Mouse (Mus musculus): ENCODE data around the gene Herpud1. TPM values are rescaled to one million over a fixed set of nuclear protein-coding genes. Genes with fewer than 3 reads are reported as not detected.
A peak's percentile ranks its signal among the peaks of the same experiment; 100 is the strongest.

The Herpud1 gene
- polyA plus RNA-seq, 1 experiment: 218 TPM

DNA sequence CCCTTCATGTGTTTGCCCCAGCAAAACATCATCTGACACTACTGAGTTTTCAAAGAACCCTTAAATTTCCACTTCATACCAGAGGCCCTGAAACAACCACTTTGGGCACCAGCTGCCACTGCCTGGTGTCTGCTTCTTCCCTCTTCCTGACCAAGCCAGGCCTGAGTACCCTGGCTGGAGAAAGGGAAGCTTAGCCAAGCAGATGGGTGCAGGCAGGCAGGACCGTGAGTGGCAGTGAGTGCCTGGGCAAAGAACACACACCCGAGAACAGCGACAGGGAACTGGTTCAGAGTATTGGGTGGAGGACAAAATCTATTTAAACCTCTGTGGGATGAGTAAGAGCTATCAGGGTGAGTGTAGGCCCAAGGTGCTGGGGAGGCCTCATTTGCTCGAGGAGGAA lies 42.2 kb downstream of the Herpud1 start:
- Histone ChIP-seq H3K4me1 (replicated peaks; ENCODE audit: control insufficient read depth, insufficient read depth, low read length) (no peaks in the 10 kb centered on the region), H3K27ac (ENCODE audit: control insufficient read depth, insufficient read depth, low read length) (no peak overlapping the region), H3K27me3 (ENCODE audit: control insufficient read depth, insufficient read depth, low read length) (no peaks in the 10 kb centered on the region), H3K36me3 (ENCODE audit: control insufficient read depth, insufficient read depth, low read length) (no peaks in the 10 kb centered on the region), H3K4me3 (ENCODE audit: control insufficient read depth, insufficient read depth, low read length) (no peak overlapping the region)
- WGBS: 90% methylated on average over 4 of the region's 4 CpGs
- TF ChIP-seq CTCF (IDR thresholded peaks at IDR 0.05; ENCODE audit: borderline replicate concordance, control insufficient read depth, extremely low read depth, insufficient read depth, low read length, poor library complexity) (no peak), POLR2A (IDR thresholded peaks at IDR 0.05; ENCODE audit: control insufficient read depth, extremely low read depth, insufficient read depth, low read length, poor library complexity) (no peak)
- DNase-seq: no peak

DNA sequence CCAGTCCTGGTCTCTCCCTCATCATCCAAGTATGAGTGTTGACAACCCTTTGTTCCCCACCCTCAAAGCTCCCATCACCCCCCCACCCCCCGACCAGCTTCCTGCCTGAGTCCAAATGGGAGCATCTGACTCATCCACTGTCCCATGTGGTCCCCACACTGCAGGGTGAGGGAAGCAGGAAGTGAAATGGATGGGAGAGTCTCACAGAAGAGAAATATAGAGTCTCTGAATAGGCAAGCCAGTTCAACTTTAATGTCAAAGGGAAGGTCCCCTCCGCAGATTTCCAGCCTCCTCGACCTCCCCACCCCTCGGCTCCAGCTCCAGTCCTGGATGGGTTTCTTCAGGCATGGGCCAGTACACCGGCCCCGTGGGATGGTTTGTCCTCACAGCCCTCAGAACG lies 43.1 kb downstream of the Herpud1 start:
- Histone ChIP-seq H3K4me1 (replicated peaks; ENCODE audit: control insufficient read depth, insufficient read depth, low read length) (peaks cover 4% of the 10 kb centered on the region; the same call in 1 of the 2 replicates), H3K4me3 (ENCODE audit: control insufficient read depth, insufficient read depth, low read length) (no peak overlapping the region), H3K36me3 (ENCODE audit: control insufficient read depth, insufficient read depth, low read length) (no peaks in the 10 kb centered on the region), H3K27me3 (ENCODE audit: control insufficient read depth, insufficient read depth, low read length) (no peaks in the 10 kb centered on the region), H3K27ac (ENCODE audit: control insufficient read depth, insufficient read depth, low read length) (no peak overlapping the region)
- no peak for DNase-seq
- WGBS: 81% methylated on average over 7 of the region's 7 CpGs
- TF ChIP-seq CTCF (IDR thresholded peaks at IDR 0.05; ENCODE audit: borderline replicate concordance, control insufficient read depth, extremely low read depth, insufficient read depth, low read length, poor library complexity) (no peak), POLR2A (IDR thresholded peaks at IDR 0.05; ENCODE audit: control insufficient read depth, extremely low read depth, insufficient read depth, low read length, poor library complexity) (no peak)

DNA sequence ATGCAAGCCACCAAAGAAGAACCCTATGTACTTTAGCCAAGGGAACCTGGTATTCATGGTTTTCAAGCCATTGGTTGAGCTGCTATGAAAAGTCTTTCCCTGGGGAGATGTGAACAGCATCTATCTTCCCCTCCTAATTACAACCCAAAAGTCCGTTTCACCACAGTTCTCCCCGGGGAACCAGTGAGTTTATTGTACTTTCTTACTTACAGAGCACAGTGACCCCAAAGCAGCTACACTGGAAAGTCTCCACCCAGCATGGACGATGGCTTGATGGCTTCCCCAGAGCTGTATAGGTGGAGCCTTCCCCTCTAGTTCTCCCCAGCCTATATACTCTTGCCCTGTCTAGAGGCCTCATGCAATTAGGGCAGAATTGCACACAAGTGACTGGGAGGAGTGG lies 46.0 kb downstream of the Herpud1 start:
- Histone ChIP-seq H3K4me1 (replicated peaks; ENCODE audit: control insufficient read depth, insufficient read depth, low read length) (peaks cover 8% of the 10 kb centered on the region), H3K27ac (ENCODE audit: control insufficient read depth, insufficient read depth, low read length) (no peak overlapping the region), H3K36me3 (ENCODE audit: control insufficient read depth, insufficient read depth, low read length) (no peaks in the 10 kb centered on the region), H3K27me3 (ENCODE audit: control insufficient read depth, insufficient read depth, low read length) (no peaks in the 10 kb centered on the region), H3K4me3 (ENCODE audit: control insufficient read depth, insufficient read depth, low read length) (no peak overlapping the region)
- TF ChIP-seq POLR2A (IDR thresholded peaks at IDR 0.05; ENCODE audit: control insufficient read depth, extremely low read depth, insufficient read depth, low read length, poor library complexity) (no peak), CTCF (IDR thresholded peaks at IDR 0.05; ENCODE audit: borderline replicate concordance, control insufficient read depth, extremely low read depth, insufficient read depth, low read length, poor library complexity) (no peak)
- WGBS: 94% methylated on average over 3 of the region's 3 CpGs
- DNase-seq: no peak

DNA sequence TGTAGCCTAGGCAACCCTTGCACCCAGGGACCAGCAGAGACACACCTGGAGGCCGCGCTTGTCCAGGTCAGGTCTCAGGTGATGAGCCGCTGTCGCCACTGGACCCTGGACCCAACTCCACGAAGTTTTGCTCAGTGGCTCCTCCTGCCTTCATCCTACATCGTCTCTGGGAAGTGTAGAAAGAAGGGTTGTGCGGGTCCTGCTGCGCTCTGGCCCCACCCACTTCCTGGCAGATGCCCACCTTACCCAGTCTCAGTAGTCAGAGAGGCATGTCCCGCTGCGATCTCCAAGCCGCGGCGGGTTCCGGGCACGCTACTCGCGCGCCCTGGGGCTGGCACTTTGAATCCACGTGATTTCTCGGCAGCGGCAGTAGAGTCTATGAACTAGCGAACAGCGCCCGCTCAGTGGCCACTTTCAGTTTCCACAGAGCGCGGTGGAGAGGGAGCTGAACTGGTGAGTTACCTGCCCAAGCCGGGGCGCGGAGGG lies 47.8 kb downstream of the Herpud1 start, which contains the start of gene Nlrc5:
Gene Nlrc5 (plus strand): TSS at position 376 of the 486 bp plus-strand sequence.
- no peaks in the 10 kb centered on the region for H3K36me3 ChIP-seq (ENCODE audit: control insufficient read depth, insufficient read depth, low read length)
- H3K4me1 ChIP-seq (replicated peaks; ENCODE audit: control insufficient read depth, insufficient read depth, low read length): peaks cover 8% of the 10 kb centered on the region
- H3K27me3 ChIP-seq (ENCODE audit: control insufficient read depth, insufficient read depth, low read length): no peaks in the 10 kb centered on the region
- 2% methylated on average over 29 of the region's 29 CpGs for WGBS
- peak within 1 kb of the TSS; percentile 56 for H3K4me3 ChIP-seq (ENCODE audit: control insufficient read depth, insufficient read depth, low read length)
- DNase-seq: peak; percentile 85
- peak; percentile 52; the same call in 1 of the 2 replicates for TF ChIP-seq POLR2A (IDR thresholded peaks at IDR 0.05; ENCODE audit: control insufficient read depth, extremely low read depth, insufficient read depth, low read length, poor library complexity)
- no peak; the same call in 1 of the 2 replicates for TF ChIP-seq CTCF (IDR thresholded peaks at IDR 0.05; ENCODE audit: borderline replicate concordance, control insufficient read depth, extremely low read depth, insufficient read depth, low read length, poor library complexity)
- H3K27ac ChIP-seq (ENCODE audit: control insufficient read depth, insufficient read depth, low read length): peak within 1 kb of the TSS; percentile 38; the same call in 1 of the 2 replicates

DNA sequence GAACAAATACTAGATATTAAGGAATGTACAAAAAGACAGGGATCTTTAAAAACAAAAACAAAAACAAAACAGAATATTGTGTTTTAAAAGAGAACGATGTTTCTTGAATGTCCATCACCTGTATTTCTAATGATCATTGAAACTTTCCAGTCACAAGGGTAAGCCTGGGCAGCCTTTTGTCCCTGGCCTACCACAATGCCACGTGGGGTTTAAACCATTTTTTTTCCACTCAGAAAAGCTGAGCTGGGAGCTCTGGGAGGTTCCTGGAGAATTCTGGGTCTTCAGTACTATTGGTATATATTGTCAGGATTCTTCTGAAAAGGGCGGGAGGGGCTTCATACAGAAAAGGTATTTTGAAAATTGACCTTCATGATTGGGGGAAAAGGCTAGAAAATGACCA lies 48.7 kb downstream of the Herpud1 start:
- Histone ChIP-seq H3K36me3 (ENCODE audit: control insufficient read depth, insufficient read depth, low read length) (no peaks in the 10 kb centered on the region), H3K4me3 (ENCODE audit: control insufficient read depth, insufficient read depth, low read length) (no peak overlapping the region), H3K4me1 (replicated peaks; ENCODE audit: control insufficient read depth, insufficient read depth, low read length) (peaks cover 8% of the 10 kb centered on the region), H3K27ac (ENCODE audit: control insufficient read depth, insufficient read depth, low read length) (no peak overlapping the region), H3K27me3 (ENCODE audit: control insufficient read depth, insufficient read depth, low read length) (no peaks in the 10 kb centered on the region)
- 67% methylated on average over 3 of the region's 3 CpGs for WGBS
- TF ChIP-seq CTCF (IDR thresholded peaks at IDR 0.05; ENCODE audit: borderline replicate concordance, control insufficient read depth, extremely low read depth, insufficient read depth, low read length, poor library complexity): no peak
- TF ChIP-seq POLR2A (IDR thresholded peaks at IDR 0.05; ENCODE audit: control insufficient read depth, extremely low read depth, insufficient read depth, low read length, poor library complexity): no peak
- DNase-seq: no peak

DNA sequence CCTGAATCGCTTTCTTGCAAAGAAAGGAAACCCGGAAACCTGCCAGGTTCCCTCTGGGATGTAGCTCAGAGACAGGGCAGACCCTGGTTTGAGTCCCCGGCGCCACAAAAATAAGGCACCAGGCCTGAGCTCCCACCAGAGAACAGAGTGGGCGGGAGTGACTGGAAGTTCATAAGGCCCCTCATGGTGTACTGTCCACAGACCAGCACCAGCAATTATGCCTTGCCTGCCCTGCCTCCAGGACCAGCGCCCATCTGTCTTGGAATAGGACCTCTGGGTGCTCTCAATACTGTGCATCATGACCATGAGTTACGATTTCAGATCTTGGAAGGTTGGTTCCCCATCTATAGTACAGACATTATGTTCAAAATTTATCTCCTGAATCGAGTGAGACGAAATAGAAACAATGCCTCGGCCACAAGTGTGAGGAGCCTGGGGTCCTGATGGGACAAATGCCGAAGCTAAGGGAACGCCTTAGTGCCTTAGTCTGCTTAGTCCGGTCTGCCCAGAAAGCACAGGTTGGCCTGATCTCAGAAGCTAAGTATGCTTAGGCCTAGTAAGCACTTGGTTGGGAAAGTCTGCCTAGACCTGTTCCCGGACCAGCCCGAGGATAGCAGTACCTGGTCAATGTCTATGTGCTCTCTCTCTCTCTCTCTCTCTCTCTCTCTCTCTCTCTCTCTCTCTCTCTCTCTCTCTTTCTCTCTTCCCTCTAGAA lies 49.3 kb downstream of the Herpud1 start:
- WGBS: 93% methylated on average over 15 of the region's 15 CpGs

More for the DNA sequence above, 49.3 kb downstream of the Herpud1 start:
- H3K4me1 ChIP-seq (replicated peaks; ENCODE audit: control insufficient read depth, insufficient read depth, low read length): peaks cover 8% of the 10 kb centered on the region
- no peak overlapping the region for H3K27ac ChIP-seq (ENCODE audit: control insufficient read depth, insufficient read depth, low read length)
- no peaks in the 10 kb centered on the region for H3K27me3 ChIP-seq (ENCODE audit: control insufficient read depth, insufficient read depth, low read length)
- DNase-seq: no peak
- no peak overlapping the region for H3K4me3 ChIP-seq (ENCODE audit: control insufficient read depth, insufficient read depth, low read length)
- TF ChIP-seq CTCF (IDR thresholded peaks at IDR 0.05; ENCODE audit: borderline replicate concordance, control insufficient read depth, extremely low read depth, insufficient read depth, low read length, poor library complexity) (no peak), POLR2A (IDR thresholded peaks at IDR 0.05; ENCODE audit: control insufficient read depth, extremely low read depth, insufficient read depth, low read length, poor library complexity) (no peak)
- no peaks in the 10 kb centered on the region for H3K36me3 ChIP-seq (ENCODE audit: control insufficient read depth, insufficient read depth, low read length)
